Mouse (Mus musculus) neural tube, embryonic 15.5 days (tissue): ENCODE data around the gene Ccdc187. TPM values are rescaled to one million over a fixed set of nuclear protein-coding genes. Genes with fewer than 3 reads are reported as not detected.

ENCODE experiments used
- ATAC-seq: fragments of 200-750 bp; cut with Nextera tagmentation; 2 replicates; pipeline ENCODE4 v1.8.0; 2017; ENCODE audit warnings: mild to moderate bottlenecking, moderate TSS enrichment, moderate library complexity; ENCODE audit not compliant: low FRiP score
- H3K27ac ChIP-seq: fragments of 300-500 bp; sonication (generic); replicated peaks from 2 replicates; pipeline ENCODE4 v1.5.1; 2015; ENCODE audit warnings: mild to moderate bottlenecking, inconsistent platforms
- H3K27me3 ChIP-seq: fragments of 300-500 bp; sonication (generic); replicated peaks from 2 replicates; pipeline ENCODE4 v1.6.1; 2015; ENCODE audit warnings: inconsistent platforms
- H3K36me3 ChIP-seq: fragments of 300-500 bp; sonication (generic); 2 replicates; pipeline ENCODE4 v1.6.1; 2015; ENCODE audit warnings: inconsistent platforms
- H3K4me1 ChIP-seq: fragments of 300-500 bp; sonication (generic); 2 replicates; pipeline ENCODE4 v1.6.1; 2015; ENCODE audit warnings: inconsistent platforms
- H3K4me2 ChIP-seq: fragments of 300-500 bp; sonication (generic); 2 replicates; pipeline ENCODE4 v1.6.1; 2015; ENCODE audit warnings: inconsistent platforms, mild to moderate bottlenecking, moderate library complexity
- H3K4me3 ChIP-seq: fragments of 300-500 bp; sonication (generic); replicated peaks from 2 replicates; pipeline ENCODE4 v1.5.1; 2015; ENCODE audit warnings: mild to moderate bottlenecking, inconsistent platforms
- H3K9ac ChIP-seq: fragments of 300-500 bp; sonication (generic); replicated peaks from 2 replicates; pipeline ENCODE4 v1.6.1; 2015; ENCODE audit warnings: mild to moderate bottlenecking, inconsistent platforms
- H3K9me3 ChIP-seq: fragments of 300-500 bp; sonication (generic); replicated peaks from 2 replicates; pipeline ENCODE4 v1.6.1; 2016; ENCODE audit warnings: inconsistent platforms
- WGBS: fragments of 180-500 bp; shearing (Covaris S2); methylation state at CpG from one replicate; pipeline ENCODE4 v1.1.7; 2015; ENCODE audit warnings: mixed read lengths; 5-methylcytosine and 5-hydroxymethylcytosine counted together
- polyA plus RNA-seq: library from polyadenylated mRNA; unstranded; fragments of >200 nt; fragmentation: Nextera tagmentation; extraction: Ambion mirVana; gene quantifications from 2 replicates; pipeline ENCODE4 v1.2.1, GENCODE M21; 2015

The Ccdc187 gene
- polyA plus RNA-seq, 1 experiment from 2014 or later: 0.03 TPM

GRCm38 (mm10) chr2:26205761-26206160 lies 88.6 kb downstream of the Ccdc187 start:
- Histone ChIP-seq H3K4me2 (no peak overlapping the region), H3K27me3 (peaks cover 92% of the 10 kb centered on the region), H3K4me3 (0 out of 2 replicates have a peak overlapping the region, but pooled peaks have one; percentile 20), H3K36me3 (peaks cover 12% of the 10 kb centered on the region), H3K27ac (no peak overlapping the region), H3K9me3 (no peaks in the 10 kb centered on the region), H3K4me1 (peaks cover 35% of the 10 kb centered on the region), H3K9ac (no peak overlapping the region)
- ATAC-seq: no peak
- 9% methylated on average over 10 of the region's 10 CpGs for WGBS

- ATAC-seq: no peak
- Histone ChIP-seq H3K36me3 (peaks cover 6% of the 10 kb centered on the region; the same call in 1 of the 2 replicates), H3K4me2 (no peak overlapping the region), H3K27me3 (peaks cover 94% of the 10 kb centered on the region), H3K4me3 (0 out of 2 replicates have a peak overlapping the region, but pooled peaks have one; percentile 3), H3K27ac (no peak overlapping the region), H3K9me3 (no peaks in the 10 kb centered on the region), H3K4me1 (peaks cover 35% of the 10 kb centered on the region), H3K9ac (no peak overlapping the region)
- 1% methylated on average over 16 of the region's 16 CpGs for WGBS
Observed at GRCm38 (mm10) chr2:26205126-26205525, 89.2 kb downstream of the Ccdc187 start.

- peaks cover 100% of the 10 kb centered on the region for H3K27me3 ChIP-seq
- no peak overlapping the region for H3K27ac ChIP-seq
- H3K4me1 ChIP-seq: peaks cover 38% of the 10 kb centered on the region
- peak overlapping the region; percentile 25 for H3K4me3 ChIP-seq
- H3K9ac ChIP-seq: no peak overlapping the region
- 2% methylated on average over 33 of the region's 36 CpGs for WGBS
- no peaks in the 10 kb centered on the region for H3K9me3 ChIP-seq
- no peak for ATAC-seq
- H3K4me2 ChIP-seq: peak overlapping the region; percentile 48
- H3K36me3 ChIP-seq: no peaks in the 10 kb centered on the region
Observed at GRCm38 (mm10) chr2:26202849-26203475, 91.4 kb downstream of the Ccdc187 start.

GRCm38 (mm10) chr2:26201926-26202848 lies 92.2 kb downstream of the Ccdc187 start:
- Histone ChIP-seq H3K4me1 (peaks cover 34% of the 10 kb centered on the region), H3K9ac (no peak overlapping the region), H3K4me2 (peak overlapping the region; percentile 48), H3K27ac (no peak overlapping the region), H3K27me3 (peaks cover 100% of the 10 kb centered on the region), H3K4me3 (peak overlapping the region; percentile 25), H3K36me3 (no peaks in the 10 kb centered on the region), H3K9me3 (no peaks in the 10 kb centered on the region)
- ATAC-seq: no peak
- under 1% methylated on average over 77 of the region's 77 CpGs for WGBS

- WGBS: 1% methylated on average over 10 of the region's 10 CpGs
- ATAC-seq: no peak
Observed at GRCm38 (mm10) chr2:26198488-26198887, 95.9 kb downstream of the Ccdc187 start.

GRCm38 (mm10) chr2:26194552-26195339 lies 99.6 kb downstream of the Ccdc187 start:
- Histone ChIP-seq H3K27me3 (peaks cover 88% of the 10 kb centered on the region), H3K36me3 (no peaks in the 10 kb centered on the region), H3K4me2 (no peak overlapping the region), H3K4me3 (no peak overlapping the region), H3K9ac (no peak overlapping the region), H3K9me3 (no peaks in the 10 kb centered on the region), H3K27ac (no peak overlapping the region), H3K4me1 (peaks cover 9% of the 10 kb centered on the region)
- ATAC-seq: no peak
- WGBS: 33% methylated on average over 7 of the region's 7 CpGs

More at GRCm38 (mm10) chr2:26198488-26198887, 95.9 kb downstream of the Ccdc187 start:
- Histone ChIP-seq H3K27ac (no peak overlapping the region), H3K4me2 (peak overlapping the region; percentile 11; the same call in 1 of the 2 replicates), H3K27me3 (peaks cover 97% of the 10 kb centered on the region), H3K9me3 (no peaks in the 10 kb centered on the region), H3K36me3 (no peaks in the 10 kb centered on the region), H3K4me3 (no peak overlapping the region), H3K9ac (no peak overlapping the region), H3K4me1 (peaks cover 22% of the 10 kb centered on the region)

Other genes starting within 250 kb of the Ccdc187 start
- 22.9 and 23.6 TPM in 2 replicates for gene Nacc2, start 171.3 kb downstream of the Ccdc187 start, polyA plus RNA-seq
- 6.9 and 8.5 TPM in 2 replicates for gene Lhx3, start 86.3 kb downstream of the Ccdc187 start, polyA plus RNA-seq
- 14.7 and 18.2 TPM in 2 replicates for gene Qsox2, start 57.0 kb downstream of the Ccdc187 start, polyA plus RNA-seq
- 130 and 158 TPM in 2 replicates for gene Gpsm1, start 21.0 kb upstream of the Ccdc187 start, polyA plus RNA-seq
- 29.8 and 33.4 TPM in 2 replicates for gene Dnlz, start 57.6 kb upstream of the Ccdc187 start, polyA plus RNA-seq
- gene Card9, start 66.4 kb upstream of the Ccdc187 start, polyA plus RNA-seq: 2.1 and 2.5 TPM in 2 replicates
- 30.4 and 33.6 TPM in 2 replicates for gene Snapc4, start 86.1 kb upstream of the Ccdc187 start, polyA plus RNA-seq
- gene Entr1, start 94.8 kb upstream of the Ccdc187 start, polyA plus RNA-seq: 153 and 160 TPM in 2 replicates
- 94.7 and 95.3 TPM in 2 replicates for gene Pmpca, start 94.8 kb upstream of the Ccdc187 start, polyA plus RNA-seq
- gene Inpp5e, start 114.6 kb upstream of the Ccdc187 start, polyA plus RNA-seq: 23.4 and 23.9 TPM in 2 replicates
- gene Sec16a, start 150.7 kb upstream of the Ccdc187 start, polyA plus RNA-seq: 16.7 and 17.2 TPM in 2 replicates
- 11.7 and 22.6 TPM in 2 replicates for gene Notch1, start 222.1 kb upstream of the Ccdc187 start, polyA plus RNA-seq